Mouse (Mus musculus) CH12.LX (cell line): Measurements from ENCODE around the gene Gsap. TPM values are rescaled to one million over a fixed set of nuclear protein-coding genes. Genes with fewer than 3 reads are reported as not detected.

ENCODE experiments used
- DNase-seq: peaks from one replicate; pipeline ENCODE4 v3.0.0-alpha.2; 2013; ENCODE audit errors: extremely low read depth
- H3K27ac ChIP-seq: 2 replicates; pipeline ENCODE4 v1.5.1; 2012; ENCODE audit warnings: low read depth, mild to moderate bottlenecking, control low read depth, moderate library complexity; ENCODE audit not compliant: insufficient read depth
- H3K27me3 ChIP-seq: replicated peaks from 2 replicates; pipeline ENCODE3; 2012; ENCODE audit warnings: inconsistent platforms
- H3K36me3 ChIP-seq, 2 experiments: replicated peaks in 1 of 2; 2 replicates each; pipeline versions ENCODE3 to v1.6.1; 2012; ENCODE audit warnings: inconsistent platforms in 1 of 2, low read length in 1 of 2, mild to moderate bottlenecking in 1 of 2, mixed read lengths in 1 of 2, moderate library complexity in 1 of 2; ENCODE audit not compliant: control insufficient read depth in 1 of 2, insufficient read depth in 1 of 2
- H3K4me1 ChIP-seq, 2 experiments: 2 replicates each; pipeline ENCODE4 v1.6.1; 2012; ENCODE audit warnings: inconsistent platforms in 1 of 2, moderate library complexity in 1 of 2; ENCODE audit not compliant: insufficient read depth in 2 of 2, control insufficient read depth in 1 of 2
- H3K4me2 ChIP-seq: 2 replicates; pipeline ENCODE4 v1.6.1; 2012; ENCODE audit warnings: low read depth, mild to moderate bottlenecking, control low read depth; ENCODE audit not compliant: poor library complexity, insufficient read depth, severe bottlenecking
- H3K4me3 ChIP-seq, 3 experiments: fragments of 150-350 bp in 1 of 3; sonication (generic) in 1 of 3; replicated peaks in 1 of 3; 2 replicates each; pipeline versions ENCODE3 to v1.5.1; 2011 to 2012; ENCODE audit warnings: low read depth in 2 of 3, low read length in 2 of 3, mild to moderate bottlenecking in 2 of 3, moderate library complexity in 2 of 3, control low read depth in 1 of 3, improper control_type of control experiment in 1 of 3, inconsistent platforms in 1 of 3, mixed read lengths in 1 of 3; ENCODE audit not compliant: poor library complexity in 1 of 3
- H3K79me2 ChIP-seq: replicated peaks from 2 replicates; pipeline ENCODE4 v1.6.1; 2012; ENCODE audit warnings: mild to moderate bottlenecking, moderate library complexity; ENCODE audit not compliant: control insufficient read depth, poor library complexity, insufficient read depth, severe bottlenecking; ENCODE audit errors: extremely low read depth
- H3K9ac ChIP-seq: 2 replicates; pipeline ENCODE4 v1.6.1; 2012; ENCODE audit warnings: low read depth, mild to moderate bottlenecking, control low read depth, moderate library complexity; ENCODE audit not compliant: insufficient read depth
- H3K9me3 ChIP-seq: replicated peaks from 2 replicates; pipeline ENCODE3; 2012; ENCODE audit warnings: low read length, inconsistent platforms, mixed read lengths
- CHD1 ChIP-seq: IDR thresholded peaks from 2 replicates; pipeline ENCODE4 v1.6.1; 2012; ENCODE audit warnings: low read depth, low read length, improper control_type of control experiment, inconsistent platforms
- CHD2 ChIP-seq: IDR thresholded peaks from 2 replicates; pipeline ENCODE4 v1.6.1; 2011; ENCODE audit warnings: low read length, improper control_type of control experiment
- CTCF ChIP-seq, 2 experiments: IDR thresholded peaks in 1 of 2; conservative IDR thresholded peaks in 1 of 2; 2 replicates each; pipeline ENCODE4 v1.5.1; 2011 to 2012; ENCODE audit warnings: low read depth in 2 of 2, low read length in 2 of 2, improper control_type of control experiment in 1 of 2, inconsistent platforms in 1 of 2, mild to moderate bottlenecking in 1 of 2, moderate library complexity in 1 of 2
- E2F4 ChIP-seq: IDR thresholded peaks from 2 replicates; pipeline ENCODE4 v1.6.1; 2011; ENCODE audit warnings: low read depth, low read length, improper control_type of control experiment; ENCODE audit not compliant: insufficient replicate concordance
- ETS1 ChIP-seq: conservative IDR thresholded peaks from 2 replicates; pipeline ENCODE4 v1.6.1; 2012; ENCODE audit warnings: low read depth, mild to moderate bottlenecking, inconsistent platforms, low read length, improper control_type of control experiment, moderate library complexity
- GABPA ChIP-seq: IDR thresholded peaks from 2 replicates; pipeline ENCODE4 v1.6.1; 2012; ENCODE audit warnings: low read depth, low read length, improper control_type of control experiment, inconsistent platforms; ENCODE audit not compliant: insufficient replicate concordance
- KAT2A ChIP-seq: IDR thresholded peaks from 2 replicates; pipeline ENCODE4 v1.6.1; 2012; ENCODE audit warnings: low read length, improper control_type of control experiment, inconsistent platforms; ENCODE audit not compliant: insufficient replicate concordance
- MAFK ChIP-seq: IDR thresholded peaks from 2 replicates; pipeline ENCODE4 v1.6.1; 2011; ENCODE audit warnings: low read length, improper control_type of control experiment; ENCODE audit not compliant: insufficient replicate concordance
- MAZ ChIP-seq: IDR thresholded peaks from 2 replicates; pipeline ENCODE4 v1.6.1; 2012; ENCODE audit warnings: low read depth, mild to moderate bottlenecking, inconsistent platforms, low read length, improper control_type of control experiment, moderate library complexity
- MEF2A ChIP-seq: IDR thresholded peaks from 2 replicates; pipeline ENCODE4 v1.6.1; 2014; ENCODE audit warnings: low read depth, mild to moderate bottlenecking, inconsistent platforms, low read length, improper control_type of control experiment, borderline replicate concordance
- MXI1 ChIP-seq: IDR thresholded peaks from 2 replicates; pipeline ENCODE4 v1.6.1; 2011; ENCODE audit warnings: mild to moderate bottlenecking, low read depth, low read length, improper control_type of control experiment
- MYC ChIP-seq: IDR thresholded peaks from 2 replicates; pipeline ENCODE4 v1.6.1; 2011; ENCODE audit warnings: low read depth, mild to moderate bottlenecking, improper control_type of control experiment, low read length
- NELFE ChIP-seq: IDR thresholded peaks from 2 replicates; pipeline ENCODE4 v1.6.1; 2011; ENCODE audit warnings: low read depth, low read length, improper control_type of control experiment
- NRF1 ChIP-seq: IDR thresholded peaks from 2 replicates; pipeline ENCODE4 v1.6.1; 2014; ENCODE audit warnings: low read depth, mild to moderate bottlenecking, inconsistent platforms, low read length, improper control_type of control experiment, moderate library complexity
- POLR2AphosphoS2 ChIP-seq: IDR thresholded peaks from 2 replicates; pipeline ENCODE4 v1.6.1; 2011; ENCODE audit warnings: low read depth, low read length, improper control_type of control experiment
- RAD21 ChIP-seq: IDR thresholded peaks from 2 replicates; pipeline ENCODE4 v1.6.1; 2011; ENCODE audit warnings: low read depth, mild to moderate bottlenecking, low read length, improper control_type of control experiment, moderate library complexity
- RCOR1 ChIP-seq: conservative IDR thresholded peaks from 2 replicates; pipeline ENCODE4 v1.6.1; 2012; ENCODE audit warnings: low read depth, mild to moderate bottlenecking, inconsistent platforms, low read length, improper control_type of control experiment
- SIN3A ChIP-seq: IDR thresholded peaks from 2 replicates; pipeline ENCODE4 v1.6.1; 2012; ENCODE audit warnings: low read length, improper control_type of control experiment, inconsistent platforms
- SMC3 ChIP-seq: IDR thresholded peaks from 2 replicates; pipeline ENCODE4 v1.6.1; 2011; ENCODE audit warnings: low read depth, low read length, improper control_type of control experiment
- TBP ChIP-seq: conservative IDR thresholded peaks from 2 replicates; pipeline ENCODE4 v1.6.1; 2011; ENCODE audit warnings: low read depth, low read length, improper control_type of control experiment
- TCF12 ChIP-seq: IDR thresholded peaks from 2 replicates; pipeline ENCODE4 v1.6.1; 2014; ENCODE audit warnings: low read depth, mild to moderate bottlenecking, inconsistent platforms, low read length, improper control_type of control experiment
- ZC3H11A ChIP-seq: IDR thresholded peaks from 2 replicates; pipeline ENCODE4 v1.6.1; 2012; ENCODE audit warnings: low read depth, mild to moderate bottlenecking, inconsistent platforms, low read length, improper control_type of control experiment
- ZKSCAN1 ChIP-seq: IDR thresholded peaks from 2 replicates; pipeline ENCODE4 v1.6.1; 2012; ENCODE audit warnings: low read depth, inconsistent platforms, low read length, improper control_type of control experiment, borderline replicate concordance
- ZMIZ1 ChIP-seq: IDR thresholded peaks from 2 replicates; pipeline ENCODE4 v1.6.1; 2012; ENCODE audit warnings: low read depth, mild to moderate bottlenecking, inconsistent platforms, low read length, improper control_type of control experiment
- ZNF384 ChIP-seq: IDR thresholded peaks from 2 replicates; pipeline ENCODE4 v1.6.1; 2012; ENCODE audit warnings: low read depth, low read length, improper control_type of control experiment, inconsistent platforms
- dilution Hi-C: fragments of 300-500 bp; cut with MboI; formaldehyde crosslinking; loops from 2 replicates; pipeline ENCODE4 v1.14.3; 2020; ENCODE audit warnings: low sequenced_read_pairs; ENCODE audit not compliant: extremely low pct_unique_long_range_greater_than_20kb, extremely low pct_ligation_motif_present
- in situ Hi-C: fragments of 300-500 bp; cut with MboI; formaldehyde crosslinking; loops from 3 replicates; pipeline ENCODE4 v1.14.3; 2019; ENCODE audit warnings: low sequenced_read_pairs, low pct_ligation_motif_present, low pct_unique_long_range_greater_than_20kb, mixed read lengths
- polyA plus RNA-seq: library from polyadenylated mRNA; unstranded; fragments of >175 nt; gene quantifications from 2 replicates; pipeline ENCODE4 v1.2.1, GENCODE M21; 2012; ENCODE audit warnings: low read depth; ENCODE audit not compliant: insufficient read length
- total RNA-seq, 2 experiments: library from RNA; depleted of rRNA; stranded (reverse); fragments of 300-350 nt in 1 of 2; fragments of >200 nt in 1 of 2; gene quantifications; 2 replicates each; pipeline ENCODE4 v1.2.3; 2012 to 2014

Gene Gsap
- total and polyA plus RNA-seq, 3 experiments, result 1.7 to 3.8 (median 2.2) TPM

DNA sequence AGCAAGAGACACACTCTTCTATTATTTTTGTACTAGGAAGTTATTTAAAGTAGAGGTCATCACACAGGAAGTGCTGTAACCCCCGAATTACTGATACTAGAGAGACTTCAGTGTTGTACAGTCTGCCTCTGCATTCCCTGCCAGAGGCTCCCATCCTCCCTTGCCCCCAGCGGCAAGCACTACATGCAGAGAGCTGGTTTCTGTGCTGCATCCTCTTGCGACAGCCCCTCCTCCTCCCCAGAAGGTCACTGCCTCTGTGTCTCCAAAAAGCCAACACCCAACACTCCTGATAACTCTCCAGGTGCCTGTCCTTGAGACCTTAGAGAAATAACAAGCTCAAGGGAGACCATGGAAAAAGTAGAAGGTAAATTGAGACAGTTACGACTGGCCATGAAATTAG, 71.1 kb downstream of the Gsap start:
- H3K4me3 ChIP-seq, result no peak overlapping the region
- no peak overlapping the region for H3K9ac ChIP-seq
- dilution Hi-C loops (no loop called here), in situ Hi-C loops (no loop called here)
- DNase-seq, result no peak
- peaks cover 0 to 9% of the 10 kb centered on the region in 2 experiments for H3K36me3 ChIP-seq
- H3K27ac ChIP-seq, result no peak overlapping the region
- H3K4me1 ChIP-seq, result peaks cover 8 to 29% of the 10 kb centered on the region in 2 experiments; a peak in 3 of 4 replicates
- H3K4me2 ChIP-seq, result no peak overlapping the region
- H3K79me2 ChIP-seq, result no peaks in the 10 kb centered on the region
- H3K9me3 ChIP-seq, result no peaks in the 10 kb centered on the region
- TF ChIP-seq KAT2A (no peak), GABPA (no peak), E2F4 (no peak), MYC (no peak)
- H3K27me3 ChIP-seq, result no peaks in the 10 kb centered on the region

DNA sequence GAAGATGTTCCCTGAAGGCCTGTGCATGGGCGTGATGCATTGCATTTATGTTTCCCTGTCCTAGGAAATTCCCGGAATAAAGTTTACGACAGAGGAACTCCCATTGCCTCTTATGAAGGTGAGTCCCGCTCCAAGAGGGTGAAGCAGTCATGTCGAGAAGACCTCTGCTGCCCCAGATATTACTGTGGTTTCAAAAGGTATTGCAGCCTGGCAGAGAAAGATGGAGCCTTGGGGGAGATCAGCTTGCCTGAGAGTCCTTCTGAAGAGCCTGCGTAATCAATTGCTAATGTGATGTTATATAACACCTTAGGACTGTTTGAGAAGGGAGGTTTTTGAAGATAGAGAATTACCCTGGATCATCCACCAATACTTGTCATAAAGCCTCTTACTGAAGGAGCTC, 71.8 kb downstream of the Gsap start:
- DNase-seq, result no peak
- in situ Hi-C loops, result no loop called here
- no peak overlapping the region for H3K4me2 ChIP-seq

DNA sequence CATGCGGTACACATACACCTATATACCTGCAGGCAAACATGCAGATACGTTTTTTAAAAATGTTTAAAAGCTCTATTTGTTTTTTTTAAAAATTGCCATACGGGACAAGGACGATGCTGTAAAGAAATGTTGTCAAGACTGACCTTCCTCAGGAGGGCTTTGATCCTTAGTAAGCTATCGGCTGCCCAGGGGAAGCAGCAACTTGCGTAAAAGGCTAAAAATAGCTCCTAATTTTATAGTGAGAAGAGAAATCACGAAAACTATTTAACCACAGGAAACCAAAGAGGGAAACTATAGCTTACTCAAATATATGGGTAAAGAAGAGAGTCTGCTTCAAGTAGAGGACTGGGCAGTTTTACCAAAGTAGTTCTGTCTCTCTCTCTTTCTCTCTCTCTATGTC, 74.7 kb downstream of the Gsap start:
- Histone ChIP-seq H3K4me3 (no peak overlapping the region), H3K27ac (no peak overlapping the region), H3K9ac (no peak overlapping the region), H3K9me3 (no peaks in the 10 kb centered on the region), H3K79me2 (no peaks in the 10 kb centered on the region), H3K4me1 (peaks cover 3 to 7% of the 10 kb centered on the region in 2 experiments; a peak in 3 of 4 replicates), H3K36me3 (peaks cover 0 to 9% of the 10 kb centered on the region in 2 experiments), H3K4me2 (no peak overlapping the region), H3K27me3 (no peaks in the 10 kb centered on the region)
- no peak for DNase-seq
- in situ Hi-C loops (loop anchor here (10.0 kb wide), 1 partner anchor 324 kb away; no protein-coding TSS in a partner anchor), dilution Hi-C loops (no loop called here)
- TF ChIP-seq CHD2 (no peak), MEF2A (no peak), E2F4 (no peak), MYC (no peak), ZKSCAN1 (no peak), MXI1 (no peak), RCOR1 (no peak), TCF12 (no peak), MAZ (no peak), CHD1 (no peak), POLR2AphosphoS2 (no peak), SMC3 (no peak), ZC3H11A (no peak), NELFE (no peak)

More for the DNA sequence above, 71.8 kb downstream of the Gsap start:
- no peak overlapping the region for H3K4me3 ChIP-seq
- no peak for TF ChIP-seq GABPA
- TF ChIP-seq TBP, result no peak
- no peak for TF ChIP-seq ETS1
- peak; percentile 64 for TF ChIP-seq RAD21
- peak; percentile 37 for TF ChIP-seq SMC3
- TF ChIP-seq MAFK, result no peak
- no peak for TF ChIP-seq POLR2AphosphoS2
- TF ChIP-seq NRF1, result no peak
- TF ChIP-seq ZNF384, result no peak
- peak; percentile 33 to 62; a peak in 3 of 4 replicates for TF ChIP-seq CTCF (conservative IDR thresholded peaks at IDR 0.05 in 1 of 2, IDR thresholded peaks at IDR 0.05 in 1 of 2; ENCODE audit: low read depth in 2 of 2, low read length in 2 of 2)
- TF ChIP-seq ZMIZ1, result no peak
- no peak for TF ChIP-seq SIN3A
- H3K27me3 ChIP-seq, result no peaks in the 10 kb centered on the region
- no peaks in the 10 kb centered on the region for H3K79me2 ChIP-seq
- no peaks in the 10 kb centered on the region for H3K9me3 ChIP-seq
- H3K36me3 ChIP-seq, result peaks cover 0 to 9% of the 10 kb centered on the region in 2 experiments
- peaks cover 8 to 29% of the 10 kb centered on the region in 2 experiments; a peak in 3 of 4 replicates for H3K4me1 ChIP-seq
- dilution Hi-C loops, result no loop called here
- no peak overlapping the region for H3K9ac ChIP-seq
- no peak overlapping the region for H3K27ac ChIP-seq
